Mouse (Mus musculus): Measurements from ENCODE around the gene Atp13a5. TPM values are rescaled to one million over a fixed set of nuclear protein-coding genes. Genes with fewer than 3 reads are reported as not detected.

Atp13a5 gene
- polyA plus RNA-seq, 2 experiments from 2014 or later, result not detected

- ATAC-seq, result no peak
Measured at GRCm38 (mm10) chr16:29204875-29205274, 173.7 kb downstream of the Atp13a5 start.

- ATAC-seq, result no peak
Measured at GRCm38 (mm10) chr16:29201146-29201545, 177.4 kb downstream of the Atp13a5 start.

- ATAC-seq, result no peak
Measured at GRCm38 (mm10) chr16:29198461-29198860, 180.1 kb downstream of the Atp13a5 start.

GRCm38 (mm10) chr16:29195156-29195555 lies 183.4 kb downstream of the Atp13a5 start:
- no peak for ATAC-seq

GRCm38 (mm10) chr16:29193981-29194380 lies 184.6 kb downstream of the Atp13a5 start:
- ATAC-seq, result no peak

- ATAC-seq, result no peak
Measured at GRCm38 (mm10) chr16:29192911-29193310, 185.6 kb downstream of the Atp13a5 start.

Other genes with a start within 250 kb of the Atp13a5 start
- not detected for gene Hrasls, start 169.0 kb downstream of the Atp13a5 start, polyA plus RNA-seq (2017; shearing (Covaris generic))
- under 1 TPM in 1 of 2 experiments, not detected in 1; 0.34 TPM for gene Atp13a4, start 166.1 kb upstream of the Atp13a5 start, polyA plus RNA-seq (2017; shearing (Covaris generic))
- gene Opa1, start 200.6 kb upstream of the Atp13a5 start, polyA plus RNA-seq (2017; shearing (Covaris generic)), result 10 to 100 TPM; 22.9 to 25.0 TPM

Data from CD4-positive, CD25-positive, alpha-beta regulatory T cell, adult 4 months (primary cell).